Mouse (Mus musculus) stomach, embryonic 15.5 days (tissue): ENCODE data around the gene Plcb1. TPM values are rescaled to one million over a fixed set of nuclear protein-coding genes. Genes with fewer than 3 reads are reported as not detected.
A peak's percentile ranks its signal among the peaks of the same experiment; 100 is the strongest.

Source experiments
- ATAC-seq: fragments of 200-750 bp; cut with Nextera tagmentation; 2 replicates; pipeline ENCODE4 v1.8.0; 2017; ENCODE audit warnings: low read depth, moderate number of reproducible peaks, moderate TSS enrichment; ENCODE audit not compliant: insufficient read depth, low FRiP score
- H3K27ac ChIP-seq: fragments of 300-500 bp; sonication (generic); 2 replicates; pipeline ENCODE4 v1.5.1; 2015; ENCODE audit warnings: mild to moderate bottlenecking, inconsistent platforms
- H3K27me3 ChIP-seq: fragments of 300-500 bp; sonication (generic); replicated peaks from 2 replicates; pipeline ENCODE4 v1.6.1; 2015; ENCODE audit warnings: inconsistent platforms
- H3K36me3 ChIP-seq: fragments of 300-500 bp; sonication (generic); 2 replicates; pipeline ENCODE4 v1.6.1; 2015; ENCODE audit warnings: inconsistent platforms
- H3K4me1 ChIP-seq: fragments of 300-500 bp; sonication (generic); 2 replicates; pipeline ENCODE4 v1.6.1; 2015; ENCODE audit warnings: inconsistent platforms
- H3K4me2 ChIP-seq: fragments of 300-500 bp; sonication (generic); 2 replicates; pipeline ENCODE4 v1.6.1; 2015; ENCODE audit warnings: mild to moderate bottlenecking, inconsistent platforms
- H3K4me3 ChIP-seq: fragments of 300-500 bp; sonication (generic); replicated peaks from 2 replicates; pipeline ENCODE4 v1.5.1; 2015; ENCODE audit warnings: inconsistent platforms
- H3K9ac ChIP-seq: fragments of 300-500 bp; sonication (generic); 2 replicates; pipeline ENCODE4 v1.6.1; 2015; ENCODE audit warnings: inconsistent platforms
- H3K9me3 ChIP-seq: fragments of 300-500 bp; sonication (generic); 2 replicates; pipeline ENCODE4 v1.6.1; 2016; ENCODE audit warnings: inconsistent platforms
- WGBS: fragments of 180-500 bp; shearing (Covaris S2); methylation state at CpG from one replicate; pipeline ENCODE4 v1.1.7; 2015; 5-methylcytosine and 5-hydroxymethylcytosine counted together
- polyA plus RNA-seq: library from polyadenylated mRNA; unstranded; fragments of >200 nt; fragmentation: Nextera tagmentation; extraction: Ambion mirVana; gene quantifications from 2 replicates; pipeline ENCODE4 v1.2.1, GENCODE M21; 2015

Gene Plcb1
- polyA plus RNA-seq, 1 experiment from 2014 or later: 16.4 TPM

DNA sequence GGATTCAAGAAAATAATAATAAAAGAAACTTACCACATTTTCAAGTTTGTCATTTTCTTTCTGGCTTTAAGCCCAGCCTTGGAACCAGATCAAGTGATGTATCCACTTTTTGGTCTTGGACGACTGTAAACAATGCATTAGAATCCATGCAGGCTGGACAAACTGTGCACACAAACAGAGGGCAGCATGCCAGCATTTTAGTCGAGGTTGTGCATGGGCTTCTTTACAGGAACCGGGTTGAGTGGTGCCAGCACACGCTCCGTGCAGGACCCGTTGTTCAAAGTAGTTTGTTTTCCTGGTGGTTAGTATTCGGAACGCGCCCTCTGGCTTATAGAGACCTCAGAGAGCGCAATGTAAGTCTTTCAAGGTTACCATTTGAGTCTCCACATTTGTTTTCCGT lies 30.5 kb downstream of the Plcb1 start:
- H3K36me3 ChIP-seq: no peaks in the 10 kb centered on the region
- H3K9me3 ChIP-seq: no peaks in the 10 kb centered on the region
- no peak overlapping the region for H3K4me3 ChIP-seq
- no peaks in the 10 kb centered on the region for H3K27me3 ChIP-seq
- no peak overlapping the region for H3K27ac ChIP-seq
- 71% methylated on average over 11 of the region's 11 CpGs for WGBS
- no peak overlapping the region; the same call in 1 of the 2 replicates for H3K4me2 ChIP-seq
- ATAC-seq: no peak
- H3K9ac ChIP-seq: no peak overlapping the region
- peaks cover 9% of the 10 kb centered on the region for H3K4me1 ChIP-seq

DNA sequence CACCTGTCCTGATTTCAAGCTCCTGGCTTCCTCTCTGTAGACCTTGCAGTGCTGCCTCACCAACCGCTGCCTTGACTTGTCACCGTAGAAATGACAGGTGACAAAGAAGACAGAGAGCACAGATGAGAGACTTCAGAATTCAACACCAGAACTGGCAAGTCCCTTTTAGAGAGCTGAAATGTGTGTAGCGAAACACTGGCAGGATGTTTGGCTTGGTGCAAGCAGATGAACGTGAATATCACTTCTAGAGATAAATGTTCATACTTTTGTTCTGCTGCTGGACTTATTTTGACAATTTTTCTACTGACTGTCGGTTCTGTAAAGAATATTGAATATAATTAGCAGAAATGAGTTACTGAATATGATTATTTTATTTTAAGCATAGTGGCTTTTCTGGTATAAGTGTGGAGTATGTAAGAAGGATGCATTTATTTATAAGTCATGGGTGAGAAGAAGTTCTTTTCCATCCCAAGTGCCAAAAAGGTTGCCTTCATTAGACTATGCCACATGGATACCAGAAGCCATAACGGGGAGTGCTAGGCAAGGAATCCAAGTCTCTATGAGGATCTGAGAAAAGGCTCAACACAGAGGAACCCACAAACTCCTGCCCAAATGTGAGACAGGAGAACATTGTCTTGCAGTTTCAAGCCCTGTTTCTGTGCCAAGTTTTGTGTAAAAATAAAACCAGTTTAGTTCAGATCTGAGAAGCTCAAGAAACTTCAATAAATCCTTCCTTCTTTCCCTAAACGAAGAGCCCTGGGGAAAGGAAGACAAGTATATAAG lies 31.4 kb downstream of the Plcb1 start:
- no peaks in the 10 kb centered on the region for H3K27me3 ChIP-seq
- 73% methylated on average over 7 of the region's 7 CpGs for WGBS
- H3K9me3 ChIP-seq: no peaks in the 10 kb centered on the region
- no peak for ATAC-seq
- no peak overlapping the region for H3K4me3 ChIP-seq
- no peaks in the 10 kb centered on the region for H3K36me3 ChIP-seq
- H3K9ac ChIP-seq: no peak overlapping the region
- H3K4me1 ChIP-seq: peaks cover 9% of the 10 kb centered on the region
- no peak overlapping the region for H3K4me2 ChIP-seq
- H3K27ac ChIP-seq: no peak overlapping the region

DNA sequence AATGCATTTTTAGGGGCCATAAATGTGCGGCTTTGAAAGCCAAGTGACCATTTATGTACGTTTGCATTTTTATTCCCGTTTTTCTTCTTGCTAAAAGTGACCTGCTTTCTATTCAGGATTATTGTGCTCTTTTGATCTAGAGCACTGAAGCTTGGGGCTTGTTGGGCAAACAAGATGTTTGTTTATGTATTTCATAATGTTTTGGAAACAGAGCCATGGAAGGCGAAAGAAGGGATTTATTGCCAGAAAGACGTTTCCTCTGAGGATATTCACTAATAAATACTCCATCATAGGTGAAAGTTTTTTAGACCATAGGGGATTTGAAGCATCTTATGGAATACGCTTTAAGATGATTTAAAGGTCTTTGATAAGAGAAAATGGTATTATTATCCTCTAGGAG lies 35.3 kb downstream of the Plcb1 start:
- no peak overlapping the region for H3K27ac ChIP-seq
- no peaks in the 10 kb centered on the region for H3K9me3 ChIP-seq
- H3K4me2 ChIP-seq: no peak overlapping the region
- no peaks in the 10 kb centered on the region for H3K27me3 ChIP-seq
- peaks cover 11% of the 10 kb centered on the region for H3K4me1 ChIP-seq
- no peak overlapping the region for H3K4me3 ChIP-seq
- no peaks in the 10 kb centered on the region for H3K36me3 ChIP-seq
- 63% methylated on average over 6 of the region's 6 CpGs for WGBS
- no peak overlapping the region for H3K9ac ChIP-seq
- ATAC-seq: no peak

DNA sequence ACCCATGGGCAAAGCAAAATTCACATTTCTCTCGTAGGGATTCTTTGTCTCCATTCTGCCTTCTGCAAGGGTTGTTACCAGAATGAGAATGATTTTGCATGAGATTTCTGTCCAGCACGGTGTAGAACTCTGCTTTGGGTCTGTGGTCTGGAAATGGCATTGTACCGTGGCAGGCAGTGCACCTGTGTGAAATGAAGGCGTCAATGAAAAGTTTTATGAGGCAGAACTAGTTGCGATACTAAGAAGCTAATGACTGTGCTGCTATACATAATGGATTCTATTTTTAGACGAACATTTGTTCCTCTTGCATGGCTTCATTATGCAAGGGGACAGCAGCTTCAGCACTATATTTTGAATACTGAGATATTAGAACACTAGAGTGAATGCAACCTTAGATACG lies 39.8 kb downstream of the Plcb1 start:
- peak overlapping the region; percentile 65; the same call in 1 of the 2 replicates for H3K27ac ChIP-seq
- 33% methylated on average over 7 of the region's 7 CpGs for WGBS
- no peaks in the 10 kb centered on the region for H3K27me3 ChIP-seq
- ATAC-seq: peak; percentile 33; the same call in 1 of the 2 replicates
- no peaks in the 10 kb centered on the region for H3K36me3 ChIP-seq
- no peaks in the 10 kb centered on the region for H3K9me3 ChIP-seq
- no peak overlapping the region for H3K9ac ChIP-seq
- peak overlapping the region; percentile 37 for H3K4me2 ChIP-seq
- no peak overlapping the region for H3K4me3 ChIP-seq
- peaks cover 4% of the 10 kb centered on the region; the same call in 1 of the 2 replicates for H3K4me1 ChIP-seq

DNA sequence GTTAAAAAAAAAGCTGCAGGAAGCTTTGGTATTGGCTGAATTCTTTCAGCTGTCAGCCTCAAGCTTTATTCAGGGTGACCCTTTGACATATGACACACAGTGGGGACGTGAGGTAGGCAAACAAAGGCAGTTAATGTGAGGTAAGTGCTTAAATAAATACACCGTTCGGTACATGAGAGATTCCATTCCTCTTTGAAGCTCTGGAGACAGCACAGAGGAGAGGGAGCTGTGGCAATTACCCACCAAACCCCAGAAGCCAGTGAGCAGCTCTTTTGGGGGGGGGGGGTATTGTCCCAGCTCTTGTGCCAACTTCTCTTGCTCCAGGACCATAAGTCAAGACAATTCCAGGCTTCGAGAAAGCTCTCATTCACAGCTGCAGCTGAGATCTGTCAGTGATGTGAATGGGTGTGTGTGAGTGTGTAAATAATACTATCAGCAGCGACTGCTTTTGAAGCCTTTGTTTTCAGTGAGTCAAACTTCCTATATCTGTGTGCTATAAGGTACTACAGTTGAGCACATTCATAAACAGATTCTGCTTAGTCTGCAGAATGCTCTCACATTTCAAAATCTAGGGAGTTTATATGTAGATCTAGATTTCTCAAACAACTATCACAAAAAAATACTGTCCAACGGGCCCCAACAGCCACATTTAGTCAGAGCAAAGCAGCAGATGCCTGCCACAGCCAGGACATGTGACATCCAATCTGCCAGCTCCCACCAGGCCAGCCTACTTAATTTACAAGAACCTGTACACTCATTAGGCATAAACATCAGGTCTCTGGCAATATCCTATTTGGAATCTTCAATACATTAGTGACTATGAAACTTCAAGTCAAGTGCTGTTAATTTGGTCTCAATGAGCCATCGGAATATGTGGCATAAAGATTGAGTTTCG lies 40.5 kb downstream of the Plcb1 start:
- peak; percentile 91 for ATAC-seq
- H3K9ac ChIP-seq: no peak overlapping the region
- no peak overlapping the region for H3K4me3 ChIP-seq
- H3K36me3 ChIP-seq: no peaks in the 10 kb centered on the region
- peaks cover 4% of the 10 kb centered on the region; the same call in 1 of the 2 replicates for H3K4me1 ChIP-seq
- peak overlapping the region; percentile 37 for H3K4me2 ChIP-seq
- peak overlapping the region; percentile 65; the same call in 1 of the 2 replicates for H3K27ac ChIP-seq
- 36% methylated on average over 8 of the region's 8 CpGs for WGBS
- no peaks in the 10 kb centered on the region for H3K27me3 ChIP-seq
- no peaks in the 10 kb centered on the region for H3K9me3 ChIP-seq

DNA sequence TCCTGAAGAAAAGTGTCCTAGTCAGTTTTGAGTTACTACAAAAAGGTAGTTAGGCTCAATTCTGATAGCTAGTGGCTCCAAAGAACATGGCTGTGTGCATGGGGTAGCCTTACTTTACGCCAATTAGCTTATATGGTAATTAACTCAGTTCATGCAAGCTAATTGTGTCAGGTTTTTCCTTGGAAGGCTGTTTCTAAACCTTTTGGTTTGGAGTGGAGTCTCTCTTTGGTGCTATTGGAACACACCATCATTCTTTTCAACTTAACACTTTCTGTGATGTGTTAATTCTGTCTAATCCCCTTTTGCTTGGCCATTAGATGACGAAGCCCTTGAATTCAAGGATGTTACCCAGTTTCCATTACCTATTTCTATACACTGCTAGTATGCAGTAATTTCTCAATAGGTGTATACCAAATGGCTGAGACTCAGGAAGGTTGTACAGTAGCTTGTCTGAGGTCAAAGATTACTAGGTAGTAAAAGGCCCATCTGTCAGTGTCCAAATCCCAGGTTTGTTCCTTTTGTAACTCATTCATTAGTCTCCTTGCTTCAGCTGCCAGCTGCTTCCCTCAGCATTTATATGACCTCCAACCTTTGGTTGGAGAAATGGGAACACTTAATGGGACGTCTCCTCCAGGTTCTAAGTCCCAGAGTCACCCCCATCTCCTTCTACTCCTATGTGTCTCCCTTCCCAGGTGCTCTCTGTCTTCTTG lies 42.1 kb downstream of the Plcb1 start:
- no peak for ATAC-seq
- 81% methylated on average over 3 of the region's 3 CpGs for WGBS

DNA sequence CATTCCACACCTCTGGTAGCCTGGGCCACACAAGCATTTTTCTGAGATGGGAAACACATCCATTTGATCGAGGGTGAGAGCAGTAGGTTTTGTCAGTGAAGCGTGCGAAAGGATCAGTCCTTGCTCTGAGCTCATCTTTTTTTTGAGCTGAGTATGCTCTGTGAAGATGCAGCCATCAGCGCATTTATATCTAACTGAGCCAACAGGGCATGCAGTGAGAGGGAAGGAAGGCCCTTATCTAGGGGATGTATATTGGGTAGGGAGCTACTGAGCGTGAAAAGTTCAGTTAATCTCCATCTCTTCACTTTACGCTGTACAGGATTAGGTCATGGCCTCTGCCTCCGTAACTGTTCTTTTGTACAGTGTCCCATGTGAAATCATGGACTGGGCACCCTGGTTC lies 46.0 kb downstream of the Plcb1 start:
- WGBS: 91% methylated on average over 7 of the region's 7 CpGs
- Histone ChIP-seq H3K36me3 (no peaks in the 10 kb centered on the region), H3K4me2 (no peak overlapping the region), H3K27me3 (no peaks in the 10 kb centered on the region), H3K27ac (no peak overlapping the region), H3K9ac (no peak overlapping the region), H3K4me3 (no peak overlapping the region), H3K4me1 (no peaks in the 10 kb centered on the region), H3K9me3 (no peaks in the 10 kb centered on the region)
- ATAC-seq: no peak

More for the DNA sequence above, 42.1 kb downstream of the Plcb1 start:
- Histone ChIP-seq H3K4me3 (no peak overlapping the region), H3K36me3 (no peaks in the 10 kb centered on the region), H3K9me3 (no peaks in the 10 kb centered on the region), H3K9ac (no peak overlapping the region), H3K27ac (no peak overlapping the region), H3K27me3 (no peaks in the 10 kb centered on the region), H3K4me1 (peaks cover 4% of the 10 kb centered on the region; the same call in 1 of the 2 replicates), H3K4me2 (no peak overlapping the region)

DNA sequence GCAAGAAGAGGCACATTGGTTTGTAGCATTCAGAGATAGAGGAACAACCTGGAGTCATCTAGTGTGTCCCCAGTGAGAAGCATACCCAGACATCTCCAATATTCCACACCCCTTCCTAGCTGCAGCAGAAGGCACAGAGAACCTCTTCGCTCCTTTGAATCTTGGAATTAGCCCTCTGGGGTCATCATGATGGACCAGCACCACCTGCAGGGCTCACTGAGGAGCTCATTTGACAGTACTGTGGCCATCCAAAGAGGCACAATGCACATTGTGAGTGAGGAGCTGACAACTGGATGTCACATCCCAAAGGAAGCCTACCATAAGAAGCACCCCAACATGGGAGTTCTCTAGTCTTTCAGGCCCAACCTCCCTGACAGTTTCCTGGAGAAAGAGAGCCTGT lies 50.2 kb downstream of the Plcb1 start:
- H3K9me3 ChIP-seq: no peaks in the 10 kb centered on the region
- no peak overlapping the region for H3K4me2 ChIP-seq
- no peak overlapping the region for H3K4me3 ChIP-seq
- no peaks in the 10 kb centered on the region for H3K36me3 ChIP-seq
- H3K9ac ChIP-seq: no peak overlapping the region
- no peak overlapping the region for H3K27ac ChIP-seq
- H3K4me1 ChIP-seq: no peaks in the 10 kb centered on the region
- no peaks in the 10 kb centered on the region for H3K27me3 ChIP-seq
- no peak for ATAC-seq
- WGBS: 87% methylated on average over 1 of the region's 1 CpGs

DNA sequence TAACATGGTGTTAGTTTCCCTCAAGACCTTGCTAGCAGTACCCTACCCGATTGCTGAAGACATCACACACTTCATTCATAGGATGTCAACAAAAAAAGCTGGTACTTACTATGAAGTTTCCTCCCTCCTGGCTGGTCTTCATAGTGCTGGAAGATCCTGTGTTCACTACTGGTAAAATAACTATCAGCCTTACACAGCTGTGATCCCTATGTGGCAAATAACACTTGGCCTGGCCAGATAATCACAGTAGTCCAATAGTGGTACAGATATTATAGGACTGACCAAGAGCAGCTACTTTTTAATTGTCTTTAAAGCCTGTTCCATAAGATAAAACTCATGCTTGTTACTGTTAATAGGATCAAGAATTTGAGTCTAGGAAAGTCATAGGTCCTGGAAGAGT lies 52.3 kb downstream of the Plcb1 start:
- whole genome bisulfite sequencing: 83% methylated on average over 1 of the region's 1 CpGs
- no peak overlapping the region for H3K9ac ChIP-seq
- no peak for ATAC-seq

DNA sequence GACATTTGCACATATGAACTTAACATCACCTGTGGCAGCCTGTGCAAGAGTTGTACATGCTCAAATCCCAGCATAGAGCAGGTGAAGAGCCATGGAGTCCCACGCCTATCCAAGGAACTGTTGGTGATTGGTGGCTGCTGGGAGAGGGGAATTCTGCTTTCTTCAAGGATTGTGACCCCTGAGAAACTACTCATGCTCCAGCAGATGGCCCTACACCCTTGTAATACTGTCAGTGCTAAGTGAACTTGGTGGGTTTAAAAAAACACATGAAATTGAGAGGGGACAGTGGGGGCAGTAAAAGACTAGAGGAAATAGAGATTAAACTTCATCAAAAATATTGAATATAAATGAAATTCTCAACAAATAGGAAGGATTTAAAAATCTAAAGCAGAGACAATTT lies 53.0 kb downstream of the Plcb1 start:
- Histone ChIP-seq H3K4me3 (no peak overlapping the region), H3K4me1 (no peaks in the 10 kb centered on the region), H3K27ac (no peak overlapping the region), H3K4me2 (no peak overlapping the region), H3K36me3 (no peaks in the 10 kb centered on the region), H3K27me3 (no peaks in the 10 kb centered on the region), H3K9ac (no peak overlapping the region), H3K9me3 (no peaks in the 10 kb centered on the region)
- no peak for ATAC-seq
- 78% methylated on average over 1 of the region's 1 CpGs for WGBS

More for the DNA sequence above, 52.3 kb downstream of the Plcb1 start:
- Histone ChIP-seq H3K4me2 (no peak overlapping the region), H3K4me3 (no peak overlapping the region), H3K36me3 (no peaks in the 10 kb centered on the region), H3K27me3 (no peaks in the 10 kb centered on the region), H3K4me1 (no peaks in the 10 kb centered on the region), H3K27ac (no peak overlapping the region), H3K9me3 (no peaks in the 10 kb centered on the region)

DNA sequence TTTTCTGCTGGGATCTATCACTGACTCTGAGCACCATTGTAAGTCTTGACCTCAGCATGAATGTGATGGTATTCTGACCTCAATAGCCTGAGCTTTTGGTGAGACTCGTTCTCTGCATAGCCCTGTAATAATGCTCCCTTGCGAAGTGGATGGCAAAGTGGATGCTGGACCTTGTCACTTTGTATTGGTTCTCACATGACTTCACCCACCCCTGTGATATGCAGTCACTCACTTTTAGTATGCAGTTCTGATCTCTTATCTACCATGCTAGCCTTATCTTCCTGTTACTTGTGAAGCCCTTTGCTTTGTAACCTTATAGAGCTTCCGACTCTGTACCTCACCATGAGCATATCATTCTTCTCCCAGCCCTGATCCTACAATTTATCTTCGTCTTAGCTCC lies 57.0 kb downstream of the Plcb1 start:
- ATAC-seq: no peak
- Histone ChIP-seq H3K36me3 (no peaks in the 10 kb centered on the region), H3K4me2 (no peak overlapping the region), H3K27ac (no peak overlapping the region), H3K9me3 (no peaks in the 10 kb centered on the region), H3K9ac (no peak overlapping the region), H3K27me3 (no peaks in the 10 kb centered on the region), H3K4me3 (no peak overlapping the region), H3K4me1 (no peaks in the 10 kb centered on the region)
- WGBS: 70% methylated on average over 4 of the region's 4 CpGs
